Mouse (Mus musculus): Measurements from ENCODE around the gene Aox1.

The Aox1 gene

GRCm38 (mm10) chr1:58110241-58110640 lies 80.5 kb downstream of the Aox1 start:
- no peak for DNase-seq (ENCODE audit: low spot score)

- DNase-seq (ENCODE audit: low spot score), result no peak
Observed at GRCm38 (mm10) chr1:58111315-58111714, 81.6 kb downstream of the Aox1 start.

- DNase-seq (ENCODE audit: low spot score), result peak; percentile 85
Observed at GRCm38 (mm10) chr1:58112880-58113279, 83.1 kb downstream of the Aox1 start, which contains the start of gene Aox3. Gene Aox3 (plus strand): TSS chr1:58113130.

- DNase-seq (ENCODE audit: low spot score), result no peak
Observed at GRCm38 (mm10) chr1:58113441-58113840, 83.7 kb downstream of the Aox1 start.

- no peak for DNase-seq (ENCODE audit: low spot score)
Observed at GRCm38 (mm10) chr1:58114021-58114560, 84.4 kb downstream of the Aox1 start.

GRCm38 (mm10) chr1:58114666-58115375 lies 85.1 kb downstream of the Aox1 start:
- DNase-seq (ENCODE audit: low spot score), result no peak

GRCm38 (mm10) chr1:58118231-58118630 lies 88.5 kb downstream of the Aox1 start:
- no peak for DNase-seq (ENCODE audit: low spot score)

- DNase-seq (ENCODE audit: low spot score), result no peak
Observed at GRCm38 (mm10) chr1:58124901-58125300, 95.2 kb downstream of the Aox1 start.

- DNase-seq (ENCODE audit: low spot score), result no peak
Observed at GRCm38 (mm10) chr1:58137891-58138290, 108.2 kb downstream of the Aox1 start.

- DNase-seq (ENCODE audit: low spot score), result no peak
Observed at GRCm38 (mm10) chr1:58138986-58139385, 109.3 kb downstream of the Aox1 start.

- no peak for DNase-seq (ENCODE audit: low spot score)
Observed at GRCm38 (mm10) chr1:58140607-58141006, 110.9 kb downstream of the Aox1 start.

- DNase-seq (ENCODE audit: low spot score), result peak; percentile 59
Observed at GRCm38 (mm10) chr1:58144384-58145069, 114.8 kb downstream of the Aox1 start.

GRCm38 (mm10) chr1:58146026-58146425 lies 116.3 kb downstream of the Aox1 start:
- no peak for DNase-seq (ENCODE audit: low spot score)

- no peak for DNase-seq (ENCODE audit: low spot score)
Observed at GRCm38 (mm10) chr1:58147776-58148175, 118.0 kb downstream of the Aox1 start.

GRCm38 (mm10) chr1:58152247-58152646 lies 122.5 kb downstream of the Aox1 start:
- DNase-seq (ENCODE audit: low spot score), result no peak
